ENCODE assay signal across 8 mouse cellular contexts in genomic region chr11:104230066-104230778, GRCm38 (mm10). TPM values are rescaled to one million over a fixed set of nuclear protein-coding genes. Genes with fewer than 3 reads are reported as not detected.
DNase-seq lines count a peak whose midpoint lies in the region; ATAC-seq lines count a peak whose summit lies in the region.

No protein-coding gene starts in this region.

- ATAC-seq in liver, embryonic 15.5 days (ENCODE audit: insufficient read depth): no peak
- ATAC-seq in erythroid progenitor cell, adult 5-6 weeks (replicated peaks; ENCODE audit: low FRiP score, poor library complexity, severe bottlenecking): no peak
- ATAC-seq in megakaryocyte progenitor cell, adult 5-6 weeks (replicated peaks; ENCODE audit: poor library complexity): no peak

- H3K27me3 ChIP-seq in liver, embryonic 15.5 days: peaks cover 65% of the 10 kb centered on the region

- H3K9me3 ChIP-seq in liver, embryonic 15.5 days (replicated peaks): no peaks in the 10 kb centered on the region

- H3K4me1 ChIP-seq in liver, embryonic 15.5 days (replicated peaks): peaks cover 19% of the 10 kb centered on the region; the same call in 1 of the 2 replicates

- H3K4me3 ChIP-seq in liver, embryonic 15.5 days (replicated peaks): peak overlapping the region; percentile 56

- 10% methylated on average over 9 of the region's 9 CpGs for WGBS in liver, embryonic 15.5 days (ENCODE audit: insufficient replicate concordance)

- peak; percentile 88 for DNase-seq in heart, adult 11 months
- DNase-seq in heart, adult 8-10 months (ENCODE audit: low spot score): no peak
- peak; percentile 31 for DNase-seq in embryo, embryonic 11 days
- peak; percentile 4 for DNase-seq in induced T-regulatory cell, adult 2 months (ENCODE audit: low read depth)
- no peak for DNase-seq in thymus, postnatal 36 days

- H3K27ac ChIP-seq in liver, embryonic 15.5 days (replicated peaks): no peak overlapping the region

- peak overlapping the region; percentile 78 for H3K4me2 ChIP-seq in liver, embryonic 15.5 days

- H3K36me3 ChIP-seq in liver, embryonic 15.5 days (replicated peaks): no peaks in the 10 kb centered on the region

- no peak overlapping the region for H3K9ac ChIP-seq in liver, embryonic 15.5 days

RNA-seq across cellular contexts. Expression of gene Mapt, which starts 1.0 kb away (rescaled TPM):
- total RNA-seq in heart, adult 8-10 months (2022): 100 to 1,000 TPM in 1 of 4 experiments, 10 to 100 TPM in 3; 85.8 to 115 (median 96.0) TPM
- 0.44 and 0.46 TPM in 2 replicates for polyA plus RNA-seq in liver, embryonic 15.5 days (2015; fragmentation: Nextera tagmentation; extraction: Ambion mirVana)
- not detected in 2 replicates for total RNA-seq in erythroid progenitor cell, adult 5-6 weeks (2015; ENCODE audit: low replicate concordance)
- total RNA-seq in erythroid progenitor cell, adult 5-6 weeks (2017; ENCODE audit: low replicate concordance): 2.7 TPM in 1 of 2 replicates, not detected in the other
- total RNA-seq in megakaryocyte progenitor cell, adult 5-6 weeks (2015): 0.27 TPM in 1 of 2 replicates, not detected in the other
- total RNA-seq in megakaryocyte progenitor cell, adult 5-6 weeks (2017): 0.27 TPM in 1 of 2 replicates, not detected in the other

RNA-seq across cellular contexts. Expression of gene Sppl2c, which starts 44.1 kb away (rescaled TPM):
- total RNA-seq in heart, adult 8-10 months (2022): not detected
- not detected in 2 replicates for polyA plus RNA-seq in liver, embryonic 15.5 days (2015; fragmentation: Nextera tagmentation; extraction: Ambion mirVana)
- total RNA-seq in erythroid progenitor cell, adult 5-6 weeks (2015; ENCODE audit: low replicate concordance): not detected in 2 replicates
- not detected in 2 replicates for total RNA-seq in erythroid progenitor cell, adult 5-6 weeks (2017; ENCODE audit: low replicate concordance)
- total RNA-seq in megakaryocyte progenitor cell, adult 5-6 weeks (2015): not detected in 2 replicates
- not detected in 2 replicates for total RNA-seq in megakaryocyte progenitor cell, adult 5-6 weeks (2017)

Comparison
In these comparisons a context has a peak if more than half of its experiments do, and no peak if none do; other contexts are left out.
1. DNase-seq: peak in heart, adult 11 months (single experiment), embryo, embryonic 11 days (single experiment) and induced T-regulatory cell, adult 2 months (single experiment); none in heart, adult 8-10 months (single experiment) and thymus, postnatal 36 days (0 of 2).
2. RNA of gene Mapt, which starts 1.0 kb away (total RNA-seq): 85.8 to 115 TPM in heart, adult 8-10 months; 2.7 TPM in erythroid progenitor cell, adult 5-6 weeks and 0.27 TPM in megakaryocyte progenitor cell, adult 5-6 weeks; every median in the first group is over 10 times any median in the second.